In the genomic region with DNA sequence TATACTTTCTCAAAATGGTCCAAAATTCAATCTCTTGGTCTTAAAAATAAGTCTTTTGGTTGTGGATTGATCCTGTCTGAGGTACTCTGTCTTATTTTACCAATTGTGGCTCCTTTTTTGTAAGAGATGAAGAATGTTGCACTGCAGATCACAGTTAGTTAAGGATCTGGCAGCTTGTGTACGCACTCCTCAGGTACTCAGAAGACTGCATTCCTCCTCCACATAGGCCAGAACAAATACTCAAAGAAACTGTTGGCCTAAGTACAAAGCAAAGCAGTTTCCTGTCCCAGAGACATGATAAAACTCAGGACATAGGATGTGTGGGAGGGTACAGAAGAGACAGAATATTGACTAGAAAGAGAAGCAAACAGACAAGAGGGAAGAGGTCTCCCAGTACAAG, we compare ENCODE assay signal across 24 mouse cellular contexts.
DNase-seq lines count a peak whose midpoint lies in the region; ATAC-seq and TF ChIP-seq lines count a peak whose summit lies in the region.
"Had no signal": no experiment of that assay in that cellular context is flagged by ENCODE, and none has a peak within 500 bp of the region (broad histone marks: within the 10 kb centered on the region; RNA-seq: fewer than 3 reads in every experiment).

No protein-coding gene starts in this region.

- no peak overlapping the region for H3K27ac ChIP-seq in lung, embryonic 14.5 days (ENCODE audit: low read depth)
- H3K27ac ChIP-seq in lung, postnatal 0 days (ENCODE audit: low read length) = no peak overlapping the region
- H3K27ac ChIP-seq: embryonic facial prominence, embryonic 10.5 days; embryonic facial prominence, embryonic 12.5 days; forebrain, embryonic 13.5 days; forebrain, embryonic 15.5 days had no signal

- TF ChIP-seq EP300 in lung, postnatal 0 days (IDR thresholded peaks at IDR 0.05) = peak; percentile 42; the same call in 1 of the 2 replicates

- DNase-seq in lung, embryonic 14.5 days = peak; percentile 15
- DNase-seq in lung, adult 2 months = no peak
- DNase-seq in lung, postnatal 0 days (ENCODE audit: low spot score) = peak; percentile 51
- no peak for DNase-seq in lung, adult 18-20 months
- peak; percentile 12 for DNase-seq in lung, postnatal 36 days
- DNase-seq in lung, postnatal 14 days = no peak
- DNase-seq: adrenal gland, adult 8-10 months; adrenal gland, postnatal 14 days; adrenal gland, postnatal 36 days; B cell, adult 2 months; cerebellum, adult 11-12 months; cerebellum, adult 2 months; cerebellum, adult 9-10 months; cerebellum, postnatal 10 days; cerebellum, postnatal 25 days had no signal

- no peak overlapping the region for H3K9ac ChIP-seq in lung, embryonic 14.5 days
- no peak overlapping the region for H3K9ac ChIP-seq in lung, postnatal 0 days (replicated peaks; ENCODE audit: low read depth)
- H3K9ac ChIP-seq: embryonic facial prominence, embryonic 12.5 days; forebrain, embryonic 13.5 days; forebrain, embryonic 15.5 days had no signal

- no peaks in the 10 kb centered on the region for H3K9me3 ChIP-seq in lung, embryonic 14.5 days (ENCODE audit: low read depth, low read length)
- no peaks in the 10 kb centered on the region for H3K9me3 ChIP-seq in lung, postnatal 0 days (ENCODE audit: low read length)
- H3K9me3 ChIP-seq: embryonic facial prominence, embryonic 10.5 days; embryonic facial prominence, embryonic 12.5 days; forebrain, embryonic 13.5 days; forebrain, embryonic 15.5 days; G1E had no signal

- H3K27me3 ChIP-seq in lung, embryonic 14.5 days (ENCODE audit: insufficient read depth, low read length) = no peaks in the 10 kb centered on the region
- no peaks in the 10 kb centered on the region for H3K27me3 ChIP-seq in lung, postnatal 0 days (replicated peaks; ENCODE audit: insufficient read depth, low read length)
- H3K27me3 ChIP-seq: CH12.LX; embryonic facial prominence, embryonic 12.5 days; forebrain, embryonic 13.5 days; forebrain, embryonic 15.5 days; Patski had no signal

- no peak overlapping the region for H3K4me2 ChIP-seq in lung, embryonic 14.5 days
- H3K4me2 ChIP-seq in lung, postnatal 0 days (replicated peaks; ENCODE audit: low read depth, low read length) = no peak overlapping the region
- H3K4me2 ChIP-seq: embryonic facial prominence, embryonic 12.5 days; forebrain, embryonic 13.5 days; forebrain, embryonic 15.5 days had no signal

- WGBS in lung, embryonic 14.5 days = 61% methylated on average over 1 of the region's 1 CpGs
- 57% methylated on average over 1 of the region's 1 CpGs for WGBS in lung, adult 2 months
- WGBS in lung, postnatal 0 days = 54% methylated on average over 1 of the region's 1 CpGs

- no peak for TF ChIP-seq POLR2A in lung, adult 2 months (IDR thresholded peaks at IDR 0.05; ENCODE audit: borderline replicate concordance, extremely low read depth, low read depth, low read length)

- H3K4me3 ChIP-seq in lung, embryonic 14.5 days (ENCODE audit: low read depth, low read length) = no peak overlapping the region
- no peak overlapping the region for H3K4me3 ChIP-seq in lung, adult 2 months (replicated peaks; ENCODE audit: extremely low read depth, low read depth, low read length)
- H3K4me3 ChIP-seq in lung, postnatal 0 days (ENCODE audit: low read depth, low read length) = no peak overlapping the region
- H3K4me3 ChIP-seq: embryonic facial prominence, embryonic 10.5 days; embryonic facial prominence, embryonic 12.5 days; forebrain, embryonic 13.5 days; forebrain, embryonic 15.5 days had no signal

- 0 out of 2 replicates have a peak, but pooled peaks cover 4% of the 10 kb centered on the region for H3K4me1 ChIP-seq in lung, embryonic 14.5 days (ENCODE audit: insufficient read depth)
- H3K4me1 ChIP-seq in lung, adult 2 months (ENCODE audit: control insufficient read depth, insufficient read depth, low read length) = no peaks in the 10 kb centered on the region; the same call in 1 of the 2 replicates
- no peaks in the 10 kb centered on the region for H3K4me1 ChIP-seq in lung, postnatal 0 days (ENCODE audit: insufficient read depth, low read depth, low read length)
- H3K4me1 ChIP-seq: embryonic facial prominence, embryonic 10.5 days; embryonic facial prominence, embryonic 12.5 days; forebrain, embryonic 13.5 days; forebrain, embryonic 15.5 days had no signal

- no peaks in the 10 kb centered on the region for H3K36me3 ChIP-seq in lung, embryonic 14.5 days (ENCODE audit: insufficient read depth)
- H3K36me3 ChIP-seq in lung, postnatal 0 days (ENCODE audit: insufficient read depth, low read length) = no peaks in the 10 kb centered on the region
- H3K36me3 ChIP-seq: embryonic facial prominence, embryonic 10.5 days; embryonic facial prominence, embryonic 12.5 days; forebrain, embryonic 15.5 days; G1E had no signal

- no peak for ATAC-seq in lung, embryonic 14.5 days (ENCODE audit: insufficient read depth)
- ATAC-seq in lung, postnatal 0 days = peak; percentile 60
- ATAC-seq: activated CD4-positive, CD25-positive, alpha-beta regulatory T cell, adult 4 months; CD4-positive, CD25-positive, alpha-beta regulatory T cell, adult 4 months; forebrain, embryonic 13.5 days; forebrain, embryonic 15.5 days; Patski had no signal

- TF ChIP-seq CTCF in lung, embryonic 14.5 days (IDR thresholded peaks at IDR 0.05; ENCODE audit: low read depth) = no peak
- no peak for TF ChIP-seq CTCF in lung, adult 2 months (IDR thresholded peaks at IDR 0.05; ENCODE audit: insufficient read depth, low read length)
- TF ChIP-seq CTCF in lung, postnatal 0 days (IDR thresholded peaks at IDR 0.05) = no peak

Comparison
In these comparisons a context has a peak if more than half of its experiments do, and no peak if none do; other contexts are left out.
1. DNase-seq: peak in lung, embryonic 14.5 days (single experiment), lung, postnatal 0 days (single experiment) and lung, postnatal 36 days (single experiment); none in lung, adult 2 months (single experiment), lung, adult 18-20 months (0 of 2) and lung, postnatal 14 days (single experiment).